1 mouse cellular context compared by ENCODE assay signal in the genomic region with DNA sequence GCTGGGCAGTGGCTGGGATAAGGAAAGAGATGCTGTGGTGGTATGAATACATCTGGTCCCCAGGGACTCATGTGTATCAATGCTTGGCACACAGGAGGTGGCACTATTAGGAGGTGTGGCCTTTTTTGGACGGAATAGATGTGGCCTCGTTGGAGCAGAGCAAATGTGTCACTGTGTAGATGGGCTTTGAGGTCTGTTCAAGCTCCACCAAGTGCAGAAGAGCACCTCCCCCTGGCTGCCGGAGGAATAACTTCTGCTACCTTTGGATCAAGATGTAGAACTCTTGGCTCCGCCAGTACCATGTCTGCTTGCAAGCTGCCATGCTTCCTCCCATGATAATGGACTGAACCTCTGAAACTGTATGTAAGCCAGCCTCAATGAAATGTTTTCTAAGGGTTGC.
TF ChIP-seq lines count a peak whose summit lies in the region.

No protein-coding gene starts in this region.

TF ChIP-seq in CH12.LX, 34 proteins besides CTCF, POLR2A, EP300 and RAD21 (continued from another document):
- TF ChIP-seq POLR2AphosphoS2 (IDR thresholded peaks at IDR 0.05; ENCODE audit: low read depth, low read length) (no peak), ZKSCAN1 (IDR thresholded peaks at IDR 0.05; ENCODE audit: borderline replicate concordance, low read depth, low read length) (no peak)
